ENCODE assay signal across 10 mouse cellular contexts in genomic region chr11:103265856-103266255, GRCm38 (mm10). TPM values are rescaled to one million over a fixed set of nuclear protein-coding genes. Genes with fewer than 3 reads are reported as not detected.
DNase-seq lines count a peak whose midpoint lies in the region; ATAC-seq lines count a peak whose summit lies in the region.
"Had no signal": no experiment of that assay in that cellular context is flagged by ENCODE, and none has a peak within 500 bp of the region (broad histone marks: within the 10 kb centered on the region; RNA-seq: fewer than 3 reads in every experiment).

No protein-coding gene starts in this region.

- no peak for ATAC-seq in limb, embryonic 11.5 days (ENCODE audit: insufficient number of reproducible peaks, low FRiP score, low TSS enrichment, low read depth)
- ATAC-seq in inflammation-experienced regulatory T-cells, adult 6 months = peak; percentile 30
- ATAC-seq in neural tube, embryonic 13.5 days (ENCODE audit: low read depth) = no peak

- intact Hi-C loops in left cerebral cortex, postnatal 25 days (cut with DNase I) = loop anchor here (2.0 to 5.0 kb wide), 4 partner anchors 33 to 149 kb away; partner anchors contain the start of genes Fmnl1 and Hexim1

- DNase-seq in limb, embryonic 11.5 days (ENCODE audit: low spot score) = no peak
- no peak for DNase-seq in limb, embryonic 10.5 days (ENCODE audit: low spot score)
- no peak for DNase-seq in left cerebral cortex, postnatal 25 days (ENCODE audit: low spot score in 2 of 2)
- no peak for DNase-seq in layer of hippocampus, postnatal 36 days
- DNase-seq in thymus, postnatal 4 days = no peak
- DNase-seq: thymus, adult 18-20 months had no signal

- no peak overlapping the region for H3K27ac ChIP-seq in limb, embryonic 11.5 days (replicated peaks; ENCODE audit: low read depth, low read length)
- no peak overlapping the region for H3K27ac ChIP-seq in limb, embryonic 10.5 days
- no peak overlapping the region for H3K27ac ChIP-seq in brown adipose tissue, adult 24 weeks (replicated peaks; ENCODE audit: low read depth, low read length)
- H3K27ac ChIP-seq in neural tube, embryonic 13.5 days (replicated peaks) = no peak overlapping the region

- 0 out of 2 replicates have a peak overlapping the region, but pooled peaks have one; percentile 89 for H3K4me2 ChIP-seq in limb, embryonic 11.5 days (ENCODE audit: low read depth, severe bottlenecking)
- peak overlapping the region; percentile 73 for H3K4me2 ChIP-seq in neural tube, embryonic 13.5 days

- peaks cover 3% of the 10 kb centered on the region; the same call in 1 of the 2 replicates for H3K4me1 ChIP-seq in limb, embryonic 11.5 days (ENCODE audit: control insufficient read depth, insufficient read depth, low read length)
- peaks cover 41% of the 10 kb centered on the region for H3K4me1 ChIP-seq in limb, embryonic 10.5 days
- peaks cover 14% of the 10 kb centered on the region for H3K4me1 ChIP-seq in brown adipose tissue, adult 24 weeks (ENCODE audit: control insufficient read depth, insufficient read depth, insufficient read length, low read length)
- H3K4me1 ChIP-seq in neural tube, embryonic 13.5 days (replicated peaks) = peaks cover 62% of the 10 kb centered on the region

- H3K36me3 ChIP-seq in limb, embryonic 11.5 days (ENCODE audit: control insufficient read depth, insufficient read depth, low read length) = no peaks in the 10 kb centered on the region
- no peaks in the 10 kb centered on the region for H3K36me3 ChIP-seq in limb, embryonic 10.5 days
- H3K36me3 ChIP-seq in neural tube, embryonic 13.5 days = no peaks in the 10 kb centered on the region

- H3K9me3 ChIP-seq in limb, embryonic 11.5 days (ENCODE audit: control insufficient read depth, low read length) = no peaks in the 10 kb centered on the region
- H3K9me3 ChIP-seq in limb, embryonic 10.5 days (replicated peaks) = no peaks in the 10 kb centered on the region
- no peaks in the 10 kb centered on the region for H3K9me3 ChIP-seq in neural tube, embryonic 13.5 days

- no peak overlapping the region for H3K4me3 ChIP-seq in limb, embryonic 11.5 days (ENCODE audit: low read depth, low read length)
- no peak overlapping the region for H3K4me3 ChIP-seq in limb, embryonic 10.5 days
- peak overlapping the region; percentile 80 for H3K4me3 ChIP-seq in brown adipose tissue, adult 24 weeks (ENCODE audit: insufficient read depth, low read depth, low read length)
- H3K4me3 ChIP-seq in neural tube, embryonic 13.5 days = peak overlapping the region; percentile 59; the same call in 1 of the 2 replicates

- H3K27me3 ChIP-seq in limb, embryonic 11.5 days (ENCODE audit: control insufficient read depth, insufficient read depth, low read length) = peaks cover 2% of the 10 kb centered on the region; the same call in 1 of the 2 replicates
- no peaks in the 10 kb centered on the region for H3K27me3 ChIP-seq in limb, embryonic 10.5 days (ENCODE audit: low read depth, poor library complexity, severe bottlenecking)
- no peaks in the 10 kb centered on the region for H3K27me3 ChIP-seq in neural tube, embryonic 13.5 days

- 43% methylated on average over 2 of the region's 2 CpGs for WGBS in limb, embryonic 11.5 days
- WGBS in limb, embryonic 10.5 days = 48% methylated on average over 2 of the region's 2 CpGs
- WGBS in neural tube, embryonic 13.5 days = 60% methylated on average over 2 of the region's 2 CpGs

- no peak overlapping the region for H3K9ac ChIP-seq in limb, embryonic 11.5 days (ENCODE audit: low read length)
- no peak overlapping the region for H3K9ac ChIP-seq in neural tube, embryonic 13.5 days

RNA-seq across cellular contexts. Expression of gene Map3k14, which starts 1.4 kb away (rescaled TPM):
- 2.3 and 2.6 TPM in 2 replicates for polyA plus RNA-seq in limb, embryonic 11.5 days (2014; fragmentation: Nextera tagmentation; extraction: Ambion mirVana)
- 2.8 TPM in 2 replicates for polyA plus RNA-seq in limb, embryonic 10.5 days (2016; fragmentation: Nextera tagmentation; extraction: Ambion mirVana)
- 1.5 and 3.8 TPM in 2 replicates for polyA plus RNA-seq in brown adipose tissue, adult 24 weeks (2012; ENCODE audit: insufficient read depth, insufficient read length, missing spikeins)
- 10 to 100 TPM; 19.9 to 41.4 (median 31.4) TPM for polyA plus RNA-seq in inflammation-experienced regulatory T-cells, adult 6 months (2017; shearing (Covaris generic))
- polyA plus RNA-seq in neural tube, embryonic 13.5 days (2015; fragmentation: Nextera tagmentation; extraction: Ambion mirVana) = 3.5 and 4.7 TPM in 2 replicates
- 1 to 10 TPM; 4.1 to 4.3 TPM for total RNA-seq in left cerebral cortex, postnatal 25 days (2021)
- 1 to 10 TPM; 3.2 to 4.3 TPM for total RNA-seq in layer of hippocampus, postnatal 36 days (2021)

RNA-seq across cellular contexts. Expression of gene Spata32, which starts 47.6 kb away (rescaled TPM):
- not detected in 2 replicates for polyA plus RNA-seq in limb, embryonic 11.5 days (2014; fragmentation: Nextera tagmentation; extraction: Ambion mirVana)
- not detected in 2 replicates for polyA plus RNA-seq in limb, embryonic 10.5 days (2016; fragmentation: Nextera tagmentation; extraction: Ambion mirVana)
- not detected in 2 replicates for polyA plus RNA-seq in brown adipose tissue, adult 24 weeks (2012; ENCODE audit: insufficient read depth, insufficient read length, missing spikeins)
- not detected for polyA plus RNA-seq in inflammation-experienced regulatory T-cells, adult 6 months (2017; shearing (Covaris generic))
- 0.17 and 0.28 TPM in 2 replicates for polyA plus RNA-seq in neural tube, embryonic 13.5 days (2015; fragmentation: Nextera tagmentation; extraction: Ambion mirVana)
- 1 to 10 TPM; 1.3 to 1.4 TPM for total RNA-seq in left cerebral cortex, postnatal 25 days (2021)
- total RNA-seq in layer of hippocampus, postnatal 36 days (2021) = 1 to 10 TPM in 1 of 2 experiments, under 1 TPM in 1; 0.72 to 1.6 TPM
- total RNA-seq: megakaryocyte progenitor cell, adult 5-6 weeks had no signal

RNA-seq across cellular contexts. Expression of gene 1700023F06Rik, which starts 57.5 kb away (rescaled TPM):
- polyA plus RNA-seq in limb, embryonic 11.5 days (2014; fragmentation: Nextera tagmentation; extraction: Ambion mirVana) = 0.23 and 0.48 TPM in 2 replicates
- polyA plus RNA-seq in limb, embryonic 10.5 days (2016; fragmentation: Nextera tagmentation; extraction: Ambion mirVana) = 0.29 and 0.30 TPM in 2 replicates
- polyA plus RNA-seq in brown adipose tissue, adult 24 weeks (2012; ENCODE audit: insufficient read depth, insufficient read length, missing spikeins) = not detected in 2 replicates
- not detected for polyA plus RNA-seq in inflammation-experienced regulatory T-cells, adult 6 months (2017; shearing (Covaris generic))
- 0.72 and 0.95 TPM in 2 replicates for polyA plus RNA-seq in neural tube, embryonic 13.5 days (2015; fragmentation: Nextera tagmentation; extraction: Ambion mirVana)
- 1 to 10 TPM; 1.5 to 2.4 TPM for total RNA-seq in left cerebral cortex, postnatal 25 days (2021)
- total RNA-seq in layer of hippocampus, postnatal 36 days (2021) = 1 to 10 TPM; 1.5 to 2.3 TPM

Comparison
In these comparisons a context has a peak if more than half of its experiments do, and no peak if none do; other contexts are left out.
1. H3K4me3 ChIP-seq: peak in brown adipose tissue, adult 24 weeks (single experiment) and neural tube, embryonic 13.5 days (single experiment); none in limb, embryonic 11.5 days (single experiment) and limb, embryonic 10.5 days (single experiment).